Mouse (Mus musculus) testis, adult 2 months (tissue): ENCODE measurements around the gene Sv2c. TPM values are rescaled to one million over a fixed set of nuclear protein-coding genes. Genes with fewer than 3 reads are reported as not detected.

Experiments
- H3K27ac ChIP-seq: fragments of 200-500 bp; 2 replicates; pipeline ENCODE4 v1.5.1; 2012; ENCODE audit warnings: low read depth, low read length; ENCODE audit not compliant: control insufficient read depth, insufficient read depth
- H3K27me3 ChIP-seq: fragments of 200-500 bp; 2 replicates; pipeline ENCODE4 v1.6.1; 2012; ENCODE audit warnings: mild to moderate bottlenecking, low read length, moderate library complexity; ENCODE audit not compliant: control insufficient read depth, insufficient read depth
- H3K36me3 ChIP-seq: fragments of 200-500 bp; 2 replicates; pipeline ENCODE4 v1.6.1; 2012; ENCODE audit warnings: mild to moderate bottlenecking, low read length; ENCODE audit not compliant: control insufficient read depth, insufficient read depth
- H3K4me1 ChIP-seq: fragments of 200-500 bp; 2 replicates; pipeline ENCODE4 v1.6.1; 2012; ENCODE audit warnings: low read length; ENCODE audit not compliant: control insufficient read depth, insufficient read depth
- H3K4me3 ChIP-seq: fragments of 200-500 bp; 2 replicates; pipeline ENCODE4 v1.5.1; 2012; ENCODE audit warnings: low read depth, mild to moderate bottlenecking, low read length, moderate library complexity, mixed read lengths; ENCODE audit not compliant: control insufficient read depth
- CTCF ChIP-seq: fragments of 200-500 bp; IDR thresholded peaks from 2 replicates; pipeline ENCODE4 v1.5.1; 2012; ENCODE audit warnings: low read depth, mild to moderate bottlenecking, inconsistent platforms, low read length, moderate library complexity; ENCODE audit not compliant: control insufficient read depth, insufficient read depth, insufficient replicate concordance
- POLR2A ChIP-seq: fragments of 200-500 bp; IDR thresholded peaks from 2 replicates; pipeline ENCODE4 v1.6.1; 2012; ENCODE audit warnings: low read depth, mild to moderate bottlenecking, inconsistent platforms, low read length, moderate library complexity; ENCODE audit not compliant: control insufficient read depth
- polyA plus RNA-seq: library from polyadenylated mRNA; depleted of rRNA; stranded (reverse); fragments of >200 nt; gene quantifications from 2 replicates; pipeline ENCODE4 v1.2.3, GENCODE M21; 2012

Sv2c gene
- polyA plus RNA-seq, 1 experiment, result 9.5 TPM

- H3K27ac ChIP-seq, result no peak overlapping the region
- H3K36me3 ChIP-seq, result no peaks in the 10 kb centered on the region
- no peaks in the 10 kb centered on the region for H3K27me3 ChIP-seq
- TF ChIP-seq CTCF, result no peak
- TF ChIP-seq POLR2A, result no peak
- no peaks in the 10 kb centered on the region for H3K4me1 ChIP-seq
- no peak overlapping the region for H3K4me3 ChIP-seq
These were observed 87.0 kb downstream of the Sv2c start for GRCm38 (mm10) chr13:96045396-96045795.

GRCm38 (mm10) chr13:96040275-96041042, 91.9 kb downstream of the Sv2c start:
- TF ChIP-seq CTCF, result no peak
- TF ChIP-seq POLR2A, result no peak
- H3K27ac ChIP-seq, result no peak overlapping the region
- H3K4me3 ChIP-seq, result no peak overlapping the region

GRCm38 (mm10) chr13:96039536-96039935, 92.8 kb downstream of the Sv2c start:
- no peaks in the 10 kb centered on the region for H3K27me3 ChIP-seq
- H3K27ac ChIP-seq, result no peak overlapping the region
- no peak overlapping the region for H3K4me3 ChIP-seq
- no peaks in the 10 kb centered on the region for H3K4me1 ChIP-seq
- no peaks in the 10 kb centered on the region for H3K36me3 ChIP-seq
- TF ChIP-seq POLR2A (no peak), CTCF (no peak)

More at GRCm38 (mm10) chr13:96040275-96041042, 91.9 kb downstream of the Sv2c start:
- H3K4me1 ChIP-seq, result no peaks in the 10 kb centered on the region
- H3K36me3 ChIP-seq, result no peaks in the 10 kb centered on the region
- no peaks in the 10 kb centered on the region for H3K27me3 ChIP-seq

- no peak overlapping the region for H3K4me3 ChIP-seq
- H3K36me3 ChIP-seq, result no peaks in the 10 kb centered on the region
- TF ChIP-seq POLR2A (no peak), CTCF (peak; percentile 63; the same call in 1 of the 2 replicates)
- H3K27ac ChIP-seq, result no peak overlapping the region
- H3K27me3 ChIP-seq, result no peaks in the 10 kb centered on the region
- no peaks in the 10 kb centered on the region for H3K4me1 ChIP-seq
These were observed 101.8 kb downstream of the Sv2c start for GRCm38 (mm10) chr13:96030368-96031223.

- TF ChIP-seq POLR2A (no peak), CTCF (no peak)
- Histone ChIP-seq H3K4me1 (no peaks in the 10 kb centered on the region), H3K27ac (no peak overlapping the region), H3K4me3 (no peak overlapping the region), H3K36me3 (no peaks in the 10 kb centered on the region), H3K27me3 (no peaks in the 10 kb centered on the region)
These were observed 108.5 kb downstream of the Sv2c start for GRCm38 (mm10) chr13:96023858-96024257.

- no peak overlapping the region for H3K4me3 ChIP-seq
- no peaks in the 10 kb centered on the region for H3K27me3 ChIP-seq
- H3K4me1 ChIP-seq, result no peaks in the 10 kb centered on the region
- H3K27ac ChIP-seq, result no peak overlapping the region
- TF ChIP-seq POLR2A (no peak), CTCF (no peak)
- no peaks in the 10 kb centered on the region for H3K36me3 ChIP-seq
These were observed 116.9 kb downstream of the Sv2c start for GRCm38 (mm10) chr13:96015516-96015915.

GRCm38 (mm10) chr13:96010861-96011511, 121.4 kb downstream of the Sv2c start:
- TF ChIP-seq POLR2A (no peak), CTCF (no peak)
- H3K4me1 ChIP-seq, result no peaks in the 10 kb centered on the region
- no peak overlapping the region for H3K27ac ChIP-seq
- no peak overlapping the region for H3K4me3 ChIP-seq
- no peaks in the 10 kb centered on the region for H3K27me3 ChIP-seq
- no peaks in the 10 kb centered on the region for H3K36me3 ChIP-seq
